Mouse (Mus musculus) lung, postnatal 0 days (tissue): ENCODE data around the gene Jak1.

Experiments used
- CTCF ChIP-seq: IDR thresholded peaks from 2 replicates; pipeline ENCODE4 v1.5.1; 2016; ENCODE audit warnings: antibody characterized with exemption, mild to moderate bottlenecking
- EP300 ChIP-seq: IDR thresholded peaks from 2 replicates; pipeline ENCODE4 v1.6.1; 2016; ENCODE audit warnings: antibody characterized with exemption, mild to moderate bottlenecking, control low read depth

DNA sequence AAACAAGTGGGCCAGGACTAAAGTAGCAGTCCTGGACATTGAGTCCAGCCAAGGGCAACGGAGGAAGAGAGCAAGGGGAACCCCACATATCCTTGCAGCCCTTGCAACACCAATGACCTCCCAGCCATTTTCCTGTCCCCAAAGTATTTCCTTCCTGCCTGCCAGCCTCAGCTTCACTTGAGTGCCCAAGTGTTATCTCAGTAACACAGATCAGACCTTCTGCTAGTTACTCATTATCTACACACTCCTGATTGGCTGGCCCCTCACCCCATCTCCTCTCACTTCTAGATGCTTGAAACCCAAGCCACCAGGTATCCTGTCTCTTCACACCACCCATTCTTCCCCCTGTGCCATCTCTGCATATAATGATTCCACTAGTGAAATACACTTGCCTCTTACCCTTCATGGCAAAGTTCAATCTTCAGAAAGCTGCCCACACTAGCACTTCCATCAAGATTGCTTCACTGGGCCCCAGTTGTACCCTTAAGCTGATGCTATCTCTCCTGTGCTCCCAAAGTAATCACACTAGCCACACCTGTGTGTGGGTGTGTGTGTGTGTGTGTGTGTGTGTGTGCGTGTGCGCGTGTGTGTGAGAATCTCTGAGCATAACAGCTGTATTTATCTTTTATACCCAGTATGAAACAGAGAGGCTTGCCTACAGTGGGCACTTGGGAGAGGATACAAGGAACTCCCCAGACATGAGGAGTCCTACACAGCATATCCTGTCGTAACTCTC is 72.7 kb downstream of the Jak1 start:
- TF ChIP-seq CTCF (no peak), EP300 (no peak)
